Mouse (Mus musculus): Measurements from ENCODE around the gene Prss44. TPM values are rescaled to one million over a fixed set of nuclear protein-coding genes. Genes with fewer than 3 reads are reported as not detected.

The Prss44 gene
- not detected in 2 replicates for polyA plus RNA-seq (2012; ENCODE audit: insufficient read depth, insufficient read length, low replicate concordance, missing spikeins)

- Histone ChIP-seq H3K27ac (ENCODE audit: insufficient read depth, low read depth, low read length) (no peak within 1 kb of the TSS), H3K4me3 (ENCODE audit: insufficient read depth, low read depth, low read length) (no peak within 1 kb of the TSS), H3K4me1 (ENCODE audit: control insufficient read depth, insufficient read depth, low read length) (no peaks in the 10 kb centered on the region)
- WGBS = 76% methylated on average over 18 of the region's 18 CpGs
- no peak for TF ChIP-seq CTCF (IDR thresholded peaks at IDR 0.05; ENCODE audit: insufficient read depth, low read depth, low read length)
- no peak for TF ChIP-seq POLR2A (IDR thresholded peaks at IDR 0.05; ENCODE audit: insufficient read depth, low read depth, low read length)
Measured at GRCm38 (mm10) chr9:110813789-110814188, at the start of gene Prss44. Prss44 (plus strand) TSS chr9:110813994.

GRCm38 (mm10) chr9:110772336-110772735, 41.5 kb upstream of the Prss44 start:
- 92% methylated on average over 10 of the region's 10 CpGs for WGBS
- H3K27ac ChIP-seq (ENCODE audit: insufficient read depth, low read depth, low read length) = no peak overlapping the region
- no peaks in the 10 kb centered on the region for H3K4me1 ChIP-seq (ENCODE audit: control insufficient read depth, insufficient read depth, low read length)
- H3K4me3 ChIP-seq (ENCODE audit: insufficient read depth, low read depth, low read length) = no peak overlapping the region
- TF ChIP-seq CTCF (IDR thresholded peaks at IDR 0.05; ENCODE audit: insufficient read depth, low read depth, low read length) (no peak), POLR2A (IDR thresholded peaks at IDR 0.05; ENCODE audit: insufficient read depth, low read depth, low read length) (no peak)

- Histone ChIP-seq H3K27ac (ENCODE audit: insufficient read depth, low read depth, low read length) (no peak overlapping the region), H3K4me1 (ENCODE audit: control insufficient read depth, insufficient read depth, low read length) (no peaks in the 10 kb centered on the region), H3K4me3 (ENCODE audit: insufficient read depth, low read depth, low read length) (no peak overlapping the region)
- 81% methylated on average over 15 of the region's 15 CpGs for WGBS
- no peak for TF ChIP-seq POLR2A (IDR thresholded peaks at IDR 0.05; ENCODE audit: insufficient read depth, low read depth, low read length)
- TF ChIP-seq CTCF (IDR thresholded peaks at IDR 0.05; ENCODE audit: insufficient read depth, low read depth, low read length) = no peak
Measured at GRCm38 (mm10) chr9:110774403-110775268, 39.2 kb upstream of the Prss44 start.

- 0 out of 2 replicates have a peak, but pooled peaks cover under 1% of the 10 kb centered on the region for H3K4me1 ChIP-seq (ENCODE audit: control insufficient read depth, insufficient read depth, low read length)
- no peak overlapping the region for H3K27ac ChIP-seq (ENCODE audit: insufficient read depth, low read depth, low read length)
- no peak for TF ChIP-seq POLR2A (IDR thresholded peaks at IDR 0.05; ENCODE audit: insufficient read depth, low read depth, low read length)
- TF ChIP-seq CTCF (IDR thresholded peaks at IDR 0.05; ENCODE audit: insufficient read depth, low read depth, low read length) = no peak
- 89% methylated on average over 10 of the region's 10 CpGs for WGBS
- H3K4me3 ChIP-seq (ENCODE audit: insufficient read depth, low read depth, low read length) = no peak overlapping the region
Measured at GRCm38 (mm10) chr9:110775269-110776022, 38.3 kb upstream of the Prss44 start.

GRCm38 (mm10) chr9:110778100-110778499, 35.7 kb upstream of the Prss44 start:
- 66% methylated on average over 1 of the region's 1 CpGs for WGBS
- Histone ChIP-seq H3K4me1 (ENCODE audit: control insufficient read depth, insufficient read depth, low read length) (peaks cover 11% of the 10 kb centered on the region), H3K27ac (ENCODE audit: insufficient read depth, low read depth, low read length) (no peak overlapping the region), H3K4me3 (ENCODE audit: insufficient read depth, low read depth, low read length) (no peak overlapping the region)
- TF ChIP-seq POLR2A (IDR thresholded peaks at IDR 0.05; ENCODE audit: insufficient read depth, low read depth, low read length) (no peak), CTCF (IDR thresholded peaks at IDR 0.05; ENCODE audit: insufficient read depth, low read depth, low read length) (no peak)

GRCm38 (mm10) chr9:110778559-110778958, 35.2 kb upstream of the Prss44 start:
- Histone ChIP-seq H3K27ac (ENCODE audit: insufficient read depth, low read depth, low read length) (no peak overlapping the region), H3K4me3 (ENCODE audit: insufficient read depth, low read depth, low read length) (no peak overlapping the region), H3K4me1 (ENCODE audit: control insufficient read depth, insufficient read depth, low read length) (peaks cover 11% of the 10 kb centered on the region)
- WGBS = 93% methylated on average over 7 of the region's 7 CpGs
- TF ChIP-seq CTCF (IDR thresholded peaks at IDR 0.05; ENCODE audit: insufficient read depth, low read depth, low read length) = no peak
- TF ChIP-seq POLR2A (IDR thresholded peaks at IDR 0.05; ENCODE audit: insufficient read depth, low read depth, low read length) = no peak

GRCm38 (mm10) chr9:110779242-110779913, 34.4 kb upstream of the Prss44 start:
- H3K4me1 ChIP-seq (ENCODE audit: control insufficient read depth, insufficient read depth, low read length) = peaks cover 11% of the 10 kb centered on the region
- 75% methylated on average over 5 of the region's 5 CpGs for WGBS
- TF ChIP-seq POLR2A (IDR thresholded peaks at IDR 0.05; ENCODE audit: insufficient read depth, low read depth, low read length) (no peak), CTCF (IDR thresholded peaks at IDR 0.05; ENCODE audit: insufficient read depth, low read depth, low read length) (no peak)
- H3K4me3 ChIP-seq (ENCODE audit: insufficient read depth, low read depth, low read length) = no peak overlapping the region
- H3K27ac ChIP-seq (ENCODE audit: insufficient read depth, low read depth, low read length) = no peak overlapping the region

GRCm38 (mm10) chr9:110781256-110781721, 32.5 kb upstream of the Prss44 start:
- Histone ChIP-seq H3K4me3 (ENCODE audit: insufficient read depth, low read depth, low read length) (peak overlapping the region; percentile 52), H3K4me1 (ENCODE audit: control insufficient read depth, insufficient read depth, low read length) (peaks cover 11% of the 10 kb centered on the region), H3K27ac (ENCODE audit: insufficient read depth, low read depth, low read length) (no peak overlapping the region)
- TF ChIP-seq POLR2A (IDR thresholded peaks at IDR 0.05; ENCODE audit: insufficient read depth, low read depth, low read length) (no peak), CTCF (IDR thresholded peaks at IDR 0.05; ENCODE audit: insufficient read depth, low read depth, low read length) (peak; percentile 97)
- WGBS = under 1% methylated on average over 43 of the region's 43 CpGs

All from olfactory bulb, adult 2 months (tissue).